Mouse (Mus musculus) urinary bladder, postnatal 10 days (tissue): Measurements from ENCODE around the gene Gm20388.

Experiments
- DNase-seq: peaks from one replicate; pipeline ENCODE4 v3.0.0; 2022; ENCODE audit warnings: low spot score

Gene Gm20388

GRCm38 (mm10) chr8:121903977-121904376, 1993.3 kb downstream of the Gm20388 start:
- DNase-seq: no peak

- no peak for DNase-seq
Observed at GRCm38 (mm10) chr8:121904999-121905398, 1994.4 kb downstream of the Gm20388 start.

- no peak for DNase-seq
Observed at GRCm38 (mm10) chr8:121905420-121905819, 1994.8 kb downstream of the Gm20388 start.

- DNase-seq: no peak
Observed at GRCm38 (mm10) chr8:121905864-121906263, 1995.2 kb downstream of the Gm20388 start.

GRCm38 (mm10) chr8:121906542-121907512, 1996.2 kb downstream of the Gm20388 start:
- DNase-seq: no peak

GRCm38 (mm10) chr8:121907587-121908248, 1997.1 kb downstream of the Gm20388 start, which contains the start of gene Slc7a5:
Gene Slc7a5 (minus strand): TSS chr8:121907694.
- DNase-seq: peak; percentile 92

- DNase-seq: no peak
Observed at GRCm38 (mm10) chr8:121908378-121909147, 1997.9 kb downstream of the Gm20388 start.

- DNase-seq: no peak
Observed at GRCm38 (mm10) chr8:121909148-121909541, 1998.5 kb downstream of the Gm20388 start.

- DNase-seq: no peak
Observed at GRCm38 (mm10) chr8:121909663-121910062, 1999.0 kb downstream of the Gm20388 start.

GRCm38 (mm10) chr8:121911400-121911799, 2000.8 kb downstream of the Gm20388 start:
- no peak for DNase-seq

- DNase-seq: no peak
Observed at GRCm38 (mm10) chr8:121911987-121912386, 2001.3 kb downstream of the Gm20388 start.

- DNase-seq: no peak
Observed at GRCm38 (mm10) chr8:121912831-121913230, 2002.2 kb downstream of the Gm20388 start.

- DNase-seq: no peak
Observed at GRCm38 (mm10) chr8:121913378-121913777, 2002.7 kb downstream of the Gm20388 start.

- no peak for DNase-seq
Observed at GRCm38 (mm10) chr8:121919158-121919557, 2008.5 kb downstream of the Gm20388 start.

GRCm38 (mm10) chr8:121919731-121920130, 2009.1 kb downstream of the Gm20388 start:
- DNase-seq: no peak

- no peak for DNase-seq
Observed at GRCm38 (mm10) chr8:121921582-121921981, 2010.9 kb downstream of the Gm20388 start.

- DNase-seq: no peak
Observed at GRCm38 (mm10) chr8:121922101-121922500, 2011.5 kb downstream of the Gm20388 start.

- DNase-seq: no peak
Observed at GRCm38 (mm10) chr8:121924681-121925080, 2014.0 kb downstream of the Gm20388 start.

GRCm38 (mm10) chr8:121925624-121926023, 2015.0 kb downstream of the Gm20388 start:
- DNase-seq: no peak

- no peak for DNase-seq
Observed at GRCm38 (mm10) chr8:121926266-121926665, 2015.6 kb downstream of the Gm20388 start.

- no peak for DNase-seq
Observed at GRCm38 (mm10) chr8:121927316-121927715, 2016.7 kb downstream of the Gm20388 start.

GRCm38 (mm10) chr8:121930047-121930446, 2019.4 kb downstream of the Gm20388 start:
- no peak for DNase-seq
